Mouse (Mus musculus) liver, embryonic 14.5 days (tissue): Measurements from ENCODE around the gene Ttll11.

Experiments used
- CTCF ChIP-seq: IDR thresholded peaks from 2 replicates; pipeline ENCODE4 v1.5.1; 2016; ENCODE audit warnings: antibody characterized with exemption, low read depth, control low read depth
- EP300 ChIP-seq: IDR thresholded peaks from 2 replicates; pipeline ENCODE4 v1.6.1; 2016; ENCODE audit warnings: antibody characterized with exemption, low read depth

- no peak for TF ChIP-seq CTCF
- no peak for TF ChIP-seq EP300
These were observed 44.7 kb downstream of the Ttll11 start for GRCm38 (mm10) chr2:35935045-35935444.
